Mouse (Mus musculus) neural tube, embryonic 15.5 days (tissue): ENCODE results near the gene Dpf3. TPM values are rescaled to one million over a fixed set of nuclear protein-coding genes. Genes with fewer than 3 reads are reported as not detected.

ENCODE experiments used
- ATAC-seq: fragments of 200-750 bp; cut with Nextera tagmentation; 2 replicates; pipeline ENCODE4 v1.8.0; 2017; ENCODE audit warnings: mild to moderate bottlenecking, moderate TSS enrichment, moderate library complexity; ENCODE audit not compliant: low FRiP score
- H3K27ac ChIP-seq: fragments of 300-500 bp; sonication (generic); replicated peaks from 2 replicates; pipeline ENCODE4 v1.5.1; 2015; ENCODE audit warnings: mild to moderate bottlenecking, inconsistent platforms
- H3K27me3 ChIP-seq: fragments of 300-500 bp; sonication (generic); replicated peaks from 2 replicates; pipeline ENCODE4 v1.6.1; 2015; ENCODE audit warnings: inconsistent platforms
- H3K36me3 ChIP-seq: fragments of 300-500 bp; sonication (generic); 2 replicates; pipeline ENCODE4 v1.6.1; 2015; ENCODE audit warnings: inconsistent platforms
- H3K4me1 ChIP-seq: fragments of 300-500 bp; sonication (generic); 2 replicates; pipeline ENCODE4 v1.6.1; 2015; ENCODE audit warnings: inconsistent platforms
- H3K4me2 ChIP-seq: fragments of 300-500 bp; sonication (generic); 2 replicates; pipeline ENCODE4 v1.6.1; 2015; ENCODE audit warnings: inconsistent platforms, mild to moderate bottlenecking, moderate library complexity
- H3K4me3 ChIP-seq: fragments of 300-500 bp; sonication (generic); replicated peaks from 2 replicates; pipeline ENCODE4 v1.5.1; 2015; ENCODE audit warnings: mild to moderate bottlenecking, inconsistent platforms
- H3K9ac ChIP-seq: fragments of 300-500 bp; sonication (generic); replicated peaks from 2 replicates; pipeline ENCODE4 v1.6.1; 2015; ENCODE audit warnings: mild to moderate bottlenecking, inconsistent platforms
- H3K9me3 ChIP-seq: fragments of 300-500 bp; sonication (generic); replicated peaks from 2 replicates; pipeline ENCODE4 v1.6.1; 2016; ENCODE audit warnings: inconsistent platforms
- WGBS: fragments of 180-500 bp; shearing (Covaris S2); methylation state at CpG from one replicate; pipeline ENCODE4 v1.1.7; 2015; ENCODE audit warnings: mixed read lengths; 5-methylcytosine and 5-hydroxymethylcytosine counted together
- polyA plus RNA-seq: library from polyadenylated mRNA; unstranded; fragments of >200 nt; fragmentation: Nextera tagmentation; extraction: Ambion mirVana; gene quantifications from 2 replicates; pipeline ENCODE4 v1.2.1, GENCODE M21; 2015

Gene Dpf3
- polyA plus RNA-seq, 1 experiment from 2014 or later: 15.5 TPM

- no peak overlapping the region for H3K4me2 ChIP-seq
- ATAC-seq: no peak
Observed at GRCm38 (mm10) chr12:83496336-83496735, 8.8 kb upstream of the Dpf3 start.

GRCm38 (mm10) chr12:83495961-83496282 is 8.4 kb upstream of the Dpf3 start:
- H3K27ac ChIP-seq: no peak overlapping the region
- H3K9me3 ChIP-seq: no peaks in the 10 kb centered on the region
- WGBS: 77% methylated on average over 9 of the region's 9 CpGs
- H3K4me1 ChIP-seq: no peaks in the 10 kb centered on the region
- H3K36me3 ChIP-seq: no peaks in the 10 kb centered on the region
- no peak for ATAC-seq
- no peak overlapping the region for H3K9ac ChIP-seq
- no peaks in the 10 kb centered on the region for H3K27me3 ChIP-seq
- no peak overlapping the region for H3K4me2 ChIP-seq
- no peak overlapping the region for H3K4me3 ChIP-seq

More at GRCm38 (mm10) chr12:83496336-83496735, 8.8 kb upstream of the Dpf3 start:
- Histone ChIP-seq H3K36me3 (no peaks in the 10 kb centered on the region), H3K4me3 (no peak overlapping the region), H3K4me1 (no peaks in the 10 kb centered on the region), H3K9me3 (no peaks in the 10 kb centered on the region), H3K27me3 (no peaks in the 10 kb centered on the region), H3K9ac (no peak overlapping the region), H3K27ac (no peak overlapping the region)
- 79% methylated on average over 4 of the region's 4 CpGs for WGBS

GRCm38 (mm10) chr12:83495248-83495960 is 7.9 kb upstream of the Dpf3 start:
- H3K9ac ChIP-seq: no peak overlapping the region
- WGBS: 84% methylated on average over 4 of the region's 4 CpGs
- H3K4me2 ChIP-seq: no peak overlapping the region
- H3K4me1 ChIP-seq: no peaks in the 10 kb centered on the region
- H3K27me3 ChIP-seq: no peaks in the 10 kb centered on the region
- H3K4me3 ChIP-seq: no peak overlapping the region
- H3K27ac ChIP-seq: no peak overlapping the region
- no peak for ATAC-seq
- H3K9me3 ChIP-seq: no peaks in the 10 kb centered on the region
- no peaks in the 10 kb centered on the region for H3K36me3 ChIP-seq

GRCm38 (mm10) chr12:83494196-83494595 is 6.7 kb upstream of the Dpf3 start:
- ATAC-seq: no peak
- Histone ChIP-seq H3K27ac (no peak overlapping the region), H3K27me3 (no peaks in the 10 kb centered on the region), H3K4me1 (peaks cover 1% of the 10 kb centered on the region; the same call in 1 of the 2 replicates), H3K36me3 (no peaks in the 10 kb centered on the region), H3K4me2 (no peak overlapping the region), H3K9me3 (no peaks in the 10 kb centered on the region), H3K4me3 (no peak overlapping the region), H3K9ac (no peak overlapping the region)
- 84% methylated on average over 9 of the region's 9 CpGs for WGBS

DNA sequence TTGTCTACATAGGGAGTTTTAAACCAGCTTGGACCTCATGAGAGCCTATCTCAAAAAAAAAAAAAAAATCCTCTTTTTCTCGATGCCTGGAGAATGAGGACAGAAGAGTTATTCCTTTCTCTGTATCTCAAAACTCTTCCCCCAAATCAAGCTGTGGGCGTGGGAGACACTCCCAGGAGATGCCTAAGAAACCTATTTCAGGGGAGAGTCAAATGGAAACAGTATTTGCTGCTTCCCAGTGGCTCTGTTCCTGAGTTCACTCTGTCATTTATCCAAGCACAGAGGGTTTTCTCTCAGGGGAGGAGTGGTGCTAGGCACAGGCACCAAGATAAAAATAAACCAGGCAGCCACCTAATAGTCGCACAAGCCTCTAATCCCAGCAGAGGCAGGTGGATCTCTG is 5.3 kb upstream of the Dpf3 start:
- no peaks in the 10 kb centered on the region for H3K27me3 ChIP-seq
- no peak overlapping the region for H3K4me3 ChIP-seq
- H3K9ac ChIP-seq: no peak overlapping the region
- no peak for ATAC-seq
- no peaks in the 10 kb centered on the region for H3K36me3 ChIP-seq
- 86% methylated on average over 3 of the region's 3 CpGs for WGBS
- peaks cover 15% of the 10 kb centered on the region for H3K4me1 ChIP-seq
- H3K9me3 ChIP-seq: no peaks in the 10 kb centered on the region
- no peak overlapping the region for H3K27ac ChIP-seq
- H3K4me2 ChIP-seq: no peak overlapping the region

- no peaks in the 10 kb centered on the region for H3K27me3 ChIP-seq
- H3K27ac ChIP-seq: no peak overlapping the region
- peaks cover 15% of the 10 kb centered on the region for H3K4me1 ChIP-seq
- H3K4me3 ChIP-seq: no peak overlapping the region
- H3K36me3 ChIP-seq: no peaks in the 10 kb centered on the region
- H3K9me3 ChIP-seq: no peaks in the 10 kb centered on the region
- WGBS: 65% methylated on average over 1 of the region's 1 CpGs
- no peak overlapping the region for H3K4me2 ChIP-seq
- H3K9ac ChIP-seq: no peak overlapping the region
- no peak for ATAC-seq
Observed at GRCm38 (mm10) chr12:83491609-83492008, 4.1 kb upstream of the Dpf3 start.

DNA sequence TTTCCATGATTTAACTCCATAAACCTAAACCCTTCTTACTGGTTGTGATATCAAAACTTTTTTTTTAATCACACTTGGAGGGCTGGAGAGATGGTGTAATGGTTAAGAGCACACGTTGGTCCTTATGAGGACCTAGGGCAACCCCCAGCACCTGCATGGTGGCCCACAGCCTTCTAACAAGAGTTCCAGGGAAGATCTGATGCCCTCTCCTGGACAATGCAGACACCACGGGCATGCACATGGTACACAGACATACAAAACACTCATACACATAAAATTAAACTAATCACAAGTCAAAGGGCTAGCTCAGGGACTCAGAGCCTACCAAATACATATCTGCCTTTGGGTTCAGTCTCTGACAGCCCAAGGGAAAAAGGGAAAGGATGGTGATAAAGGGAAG is 2.2 kb upstream of the Dpf3 start:
- no peak overlapping the region for H3K4me3 ChIP-seq
- ATAC-seq: no peak
- no peak overlapping the region for H3K9ac ChIP-seq
- H3K27me3 ChIP-seq: no peaks in the 10 kb centered on the region
- no peak overlapping the region for H3K4me2 ChIP-seq
- H3K9me3 ChIP-seq: no peaks in the 10 kb centered on the region
- H3K4me1 ChIP-seq: peaks cover 25% of the 10 kb centered on the region
- no peaks in the 10 kb centered on the region for H3K36me3 ChIP-seq
- 46% methylated on average over 2 of the region's 2 CpGs for WGBS
- no peak overlapping the region for H3K27ac ChIP-seq

- H3K27me3 ChIP-seq: no peaks in the 10 kb centered on the region
- no peak for ATAC-seq
- peaks cover 31% of the 10 kb centered on the region for H3K4me1 ChIP-seq
- H3K36me3 ChIP-seq: no peaks in the 10 kb centered on the region
- H3K9me3 ChIP-seq: no peaks in the 10 kb centered on the region
- H3K4me3 ChIP-seq: peak overlapping the region; percentile 82
- H3K9ac ChIP-seq: peak overlapping the region; percentile 21; the same call in 1 of the 2 replicates
- peak overlapping the region; percentile 98 for H3K4me2 ChIP-seq
- peak overlapping the region; percentile 4; the same call in 1 of the 2 replicates for H3K27ac ChIP-seq
- WGBS: 0% methylated on average over 29 of the region's 29 CpGs
Observed at GRCm38 (mm10) chr12:83488211-83488941, 860 bp upstream of the Dpf3 start.

GRCm38 (mm10) chr12:83486671-83487461 is 650 bp downstream of the Dpf3 start:
- H3K27me3 ChIP-seq: no peaks in the 10 kb centered on the region
- H3K9me3 ChIP-seq: no peaks in the 10 kb centered on the region
- H3K9ac ChIP-seq: peak overlapping the region; percentile 77
- no peaks in the 10 kb centered on the region for H3K36me3 ChIP-seq
- WGBS: under 1% methylated on average over 71 of the region's 73 CpGs
- peaks cover 31% of the 10 kb centered on the region for H3K4me1 ChIP-seq
- peak overlapping the region; percentile 86 for H3K27ac ChIP-seq
- ATAC-seq: peak; percentile 79
- peak overlapping the region; percentile 82 for H3K4me3 ChIP-seq
- H3K4me2 ChIP-seq: peak overlapping the region; percentile 98

DNA sequence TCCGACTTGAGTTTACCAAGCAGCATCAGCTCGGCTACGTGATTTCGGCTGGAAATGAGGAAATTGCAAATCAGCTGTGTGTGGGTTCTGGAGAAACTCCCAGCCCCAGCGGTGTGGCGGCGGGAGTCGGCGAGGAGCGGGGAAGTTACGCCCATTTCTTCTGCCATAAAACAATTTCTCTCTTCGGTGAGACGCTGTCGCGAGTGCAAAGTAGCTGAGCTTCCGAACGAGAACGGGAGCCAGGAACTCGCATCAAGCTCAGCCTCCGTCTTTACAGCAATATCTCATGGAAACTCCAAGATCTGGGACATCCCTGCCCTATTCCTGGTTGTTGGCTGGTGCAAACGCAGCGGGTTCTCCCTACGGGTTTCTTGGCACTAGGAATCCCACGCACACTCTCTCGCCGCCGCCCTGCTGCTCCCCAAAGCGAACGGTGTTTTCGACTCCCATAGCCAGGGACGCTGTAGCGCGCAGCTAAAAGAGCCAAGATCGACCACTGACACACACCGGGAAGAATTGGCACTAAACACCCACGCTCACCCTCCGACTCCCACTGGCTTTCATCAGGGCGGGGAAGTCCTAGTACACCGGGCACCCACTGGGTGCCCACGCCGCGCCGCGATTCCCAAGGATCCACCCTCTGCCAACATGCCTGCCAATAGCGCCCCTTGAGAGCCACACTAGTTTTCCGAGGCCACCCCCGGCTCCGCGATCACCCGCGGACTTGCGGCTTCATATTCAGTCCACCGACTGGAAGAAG is 1.4 kb downstream of the Dpf3 start:
- no peaks in the 10 kb centered on the region for H3K36me3 ChIP-seq
- H3K4me2 ChIP-seq: peak overlapping the region; percentile 98
- H3K4me1 ChIP-seq: peaks cover 31% of the 10 kb centered on the region
- no peaks in the 10 kb centered on the region for H3K27me3 ChIP-seq
- peak overlapping the region; percentile 77 for H3K9ac ChIP-seq
- H3K27ac ChIP-seq: peak overlapping the region; percentile 86
- under 1% methylated on average over 52 of the region's 53 CpGs for WGBS
- no peaks in the 10 kb centered on the region for H3K9me3 ChIP-seq
- no peak for ATAC-seq
- H3K4me3 ChIP-seq: peak overlapping the region; percentile 82
